Mouse (Mus musculus) NIH3T3 (cell line): ENCODE data around the gene Rpl11.

Experiments
- DNase-seq: peaks from one replicate; pipeline ENCODE4 v3.0.0-alpha.2; 2012; ENCODE audit warnings: low read depth

The Rpl11 gene

GRCm38 (mm10) chr4:136027416-136028131, 25.7 kb downstream of the Rpl11 start:
- DNase-seq: no peak

- no peak for DNase-seq
These were observed 27.9 kb downstream of the Rpl11 start for GRCm38 (mm10) chr4:136025350-136025749.

- DNase-seq: no peak
These were observed 30.3 kb downstream of the Rpl11 start for GRCm38 (mm10) chr4:136022924-136023323.

GRCm38 (mm10) chr4:136021549-136022047, 31.6 kb downstream of the Rpl11 start, which contains the start of gene Eloa:
Gene Eloa (minus strand): TSS chr4:136021763.
- DNase-seq: peak; percentile 99

GRCm38 (mm10) chr4:136020743-136021548, 32.3 kb downstream of the Rpl11 start:
- peak; percentile 32 for DNase-seq

GRCm38 (mm10) chr4:136016059-136016602, 37.1 kb downstream of the Rpl11 start:
- no peak for DNase-seq

GRCm38 (mm10) chr4:136010586-136010985, 42.6 kb downstream of the Rpl11 start:
- DNase-seq: no peak

- DNase-seq: no peak
These were observed 44.3 kb downstream of the Rpl11 start for GRCm38 (mm10) chr4:136008782-136009447.

- DNase-seq: no peak
These were observed 46.4 kb downstream of the Rpl11 start for GRCm38 (mm10) chr4:136006821-136007220.

- DNase-seq: no peak
These were observed 48.3 kb downstream of the Rpl11 start for GRCm38 (mm10) chr4:136004921-136005320.

- no peak for DNase-seq
These were observed 49.0 kb downstream of the Rpl11 start for GRCm38 (mm10) chr4:136004107-136004675.

GRCm38 (mm10) chr4:135995118-135995517, 58.1 kb downstream of the Rpl11 start:
- no peak for DNase-seq

- DNase-seq: no peak
These were observed 59.3 kb downstream of the Rpl11 start for GRCm38 (mm10) chr4:135993941-135994340.

GRCm38 (mm10) chr4:135987714-135988113, 65.5 kb downstream of the Rpl11 start:
- no peak for DNase-seq

GRCm38 (mm10) chr4:135986943-135987710, 66.1 kb downstream of the Rpl11 start, which contains the start of gene Pithd1:
Gene Pithd1 (minus strand): TSS chr4:135987264.
- DNase-seq: peak; percentile 93

GRCm38 (mm10) chr4:135986301-135986942, 66.8 kb downstream of the Rpl11 start:
- no peak for DNase-seq

- DNase-seq: no peak
These were observed 67.5 kb downstream of the Rpl11 start for GRCm38 (mm10) chr4:135985769-135986168.

GRCm38 (mm10) chr4:135985193-135985592, 68.0 kb downstream of the Rpl11 start:
- no peak for DNase-seq

- no peak for DNase-seq
These were observed 68.7 kb downstream of the Rpl11 start for GRCm38 (mm10) chr4:135984556-135984955.

- no peak for DNase-seq
These were observed 71.6 kb downstream of the Rpl11 start for GRCm38 (mm10) chr4:135981524-135982063.
